11 mouse cellular contexts compared by ENCODE assay signal in the genomic region with DNA sequence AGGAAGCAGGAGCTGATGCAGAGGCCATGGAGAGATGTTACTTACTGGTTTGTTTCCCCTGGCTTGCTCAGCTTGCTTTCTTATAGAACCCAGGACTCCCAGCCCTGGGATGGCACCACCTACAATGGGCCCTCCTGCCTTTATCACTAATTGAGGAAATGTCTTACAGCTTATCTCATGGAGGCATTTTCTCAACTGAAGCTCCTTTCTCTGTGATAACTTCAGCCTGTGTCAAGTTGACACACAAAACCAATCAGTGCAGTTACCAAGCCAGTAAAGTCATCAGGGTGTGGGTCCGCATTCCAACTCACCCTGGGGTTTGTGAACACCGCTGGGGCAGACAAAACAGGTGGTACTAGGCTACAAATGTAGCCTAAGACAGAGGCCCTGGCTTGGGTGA. TPM values are rescaled to one million over a fixed set of nuclear protein-coding genes. Genes with fewer than 3 reads are reported as not detected.
A peak's percentile ranks its signal among the peaks of the same experiment; 100 is the strongest.
DNase-seq lines count a peak whose midpoint lies in the region; TF ChIP-seq lines count a peak whose summit lies in the region.
"Not testable (repeated sequence)": the region's sequence is repeated elsewhere in the genome, so short reads cannot be mapped to it uniquely, and the experiment has no call there.
"Had no signal": no experiment of that assay in that cellular context is flagged by ENCODE, and none has a peak within 500 bp of the region (broad histone marks: within the 10 kb centered on the region; RNA-seq: fewer than 3 reads in every experiment).

No protein-coding gene starts in this region.

- not testable (repeated sequence) for DNase-seq in MEL (ENCODE audit: low read depth, low spot score)

- not testable (repeated sequence) for H3K27ac ChIP-seq in MEL (ENCODE audit: control insufficient read depth, low read depth, low read length)
- H3K27ac ChIP-seq in small intestine, adult 2 months (ENCODE audit: insufficient read depth, low read depth, low read length): peak overlapping the region; percentile 44; the same call in 1 of the 2 replicates

- not testable (repeated sequence) for TF ChIP-seq CTCF in MEL (IDR thresholded peaks at IDR 0.05 in 2 of 3, conservative IDR thresholded peaks at IDR 0.05 in 1 of 3; ENCODE audit: control insufficient read depth in 1 of 3, insufficient read depth in 1 of 3, low read depth in 2 of 3, low read length in 3 of 3, poor library complexity in 1 of 3, severe bottlenecking in 1 of 3); small intestine, adult 2 months (IDR thresholded peaks at IDR 0.05; ENCODE audit: extremely low read depth, insufficient read length, insufficient replicate concordance, low read depth, low read length)

- H3K4me1 ChIP-seq in MEL (ENCODE audit: control insufficient read depth in 1 of 2, insufficient read depth in 2 of 2, low read length in 2 of 2): not testable (repeated sequence)
- H3K4me1 ChIP-seq in small intestine, adult 2 months (ENCODE audit: control insufficient read depth, insufficient read depth, insufficient read length, low read length): peaks cover 10% of the 10 kb centered on the region; the same call in 1 of the 2 replicates

- H3K9me3 ChIP-seq in MEL (replicated peaks; ENCODE audit: insufficient read depth, low read length): not testable (repeated sequence)

- H3K79me2 ChIP-seq in MEL (ENCODE audit: control insufficient read depth, insufficient read depth, low read length, poor library complexity): not testable (repeated sequence)

- peak in 1 of 2 experiments; percentile 59; a peak in 1 of 4 replicates for TF ChIP-seq EP300 in MEL (IDR thresholded peaks at IDR 0.05; ENCODE audit: low read depth in 1 of 2, low read length in 2 of 2)

- TF ChIP-seq POLR2A in MEL (IDR thresholded peaks at IDR 0.05; ENCODE audit: control insufficient read depth in 1 of 2, insufficient read depth in 1 of 2, low read depth in 1 of 2, low read length in 2 of 2, poor library complexity in 1 of 2); small intestine, adult 2 months (IDR thresholded peaks at IDR 0.05; ENCODE audit: low read depth, low read length): not testable (repeated sequence)

- WGBS in small intestine, adult 2 months: 75% methylated on average over 2 of the region's 2 CpGs

- not testable (repeated sequence) for H3K36me3 ChIP-seq in MEL (ENCODE audit: control insufficient read depth in 1 of 2, insufficient read depth in 2 of 2, low read length in 2 of 2); small intestine, adult 2 months (ENCODE audit: control insufficient read depth, insufficient read depth, low read length)

- H3K4me3 ChIP-seq in MEL (ENCODE audit: control insufficient read depth in 1 of 2, insufficient read depth in 1 of 2, low read depth in 2 of 2, low read length in 2 of 2); small intestine, adult 2 months (ENCODE audit: low read depth, low read length): not testable (repeated sequence)

- TF ChIP-seq RAD21 in MEL (IDR thresholded peaks at IDR 0.05; ENCODE audit: low read depth, low read length): not testable (repeated sequence)

- not testable (repeated sequence) for H3K27me3 ChIP-seq in MEL (ENCODE audit: control insufficient read depth in 1 of 2, insufficient read depth in 2 of 2, low read length in 2 of 2); small intestine, adult 2 months (ENCODE audit: control insufficient read depth, insufficient read depth, low read length)

- not testable (repeated sequence) for H3K9ac ChIP-seq in MEL (ENCODE audit: control insufficient read depth, low read depth, low read length, poor library complexity, severe bottlenecking)

TF ChIP-seq in MEL, 35 proteins besides CTCF, POLR2A, EP300 and RAD21:
- TF ChIP-seq GATA1 (IDR thresholded peaks at IDR 0.05; ENCODE audit: low read depth, low read length) (peak; percentile 50; the same call in 1 of the 2 replicates), RCOR1 (IDR thresholded peaks at IDR 0.05; ENCODE audit: low read depth, low read length) (peak; percentile 72), TCF12 (IDR thresholded peaks at IDR 0.05; ENCODE audit: low read depth, low read length) (0 out of 2 replicates have a peak, but pooled peaks have one; percentile 26)

RNA-seq across cellular contexts. Expression of a gene that starts 25.5 kb away (rescaled TPM):
- 15.7 and 18.8 TPM in 2 replicates for total RNA-seq in MEL (2012; rRNA removed)
- 10 to 100 TPM in 1 of 2 experiments, not detected in 1; 21.5 TPM for polyA plus RNA-seq in MEL (2012; ENCODE audit: insufficient read depth in 1 of 2, insufficient read length in 2 of 2, low read depth in 1 of 2, low replicate concordance in 2 of 2, missing spikeins in 1 of 2)
- polyA plus RNA-seq in small intestine, adult 2 months (2012; rRNA removed): 7.9 and 15.5 TPM in 2 replicates

RNA-seq across cellular contexts. Expression of a gene that starts 26.0 kb away (rescaled TPM):
- not detected in 2 replicates for total RNA-seq in MEL (2012; rRNA removed)
- under 1 TPM in 1 of 2 experiments, not detected in 1; 0.07 TPM for polyA plus RNA-seq in MEL (2012; ENCODE audit: insufficient read depth in 1 of 2, insufficient read length in 2 of 2, low read depth in 1 of 2, low replicate concordance in 2 of 2, missing spikeins in 1 of 2)
- polyA plus RNA-seq in small intestine, adult 2 months (2012; rRNA removed): not detected in 2 replicates
- total RNA-seq: adrenal gland, adult 8-10 months; adrenal gland, postnatal 14 days; adrenal gland, postnatal 25 days; CH12.LX; ES-E14 had no signal
- polyA plus RNA-seq: activated CD4-positive, CD25-positive, alpha-beta regulatory T cell, adult 4 months; adrenal gland, adult 2 months; CD4-positive, CD25-positive, alpha-beta regulatory T cell, adult 4 months; G1E had no signal

RNA-seq across cellular contexts. Expression of a gene that starts 50.6 kb away (rescaled TPM):
- 0.98 and 1.8 TPM in 2 replicates for total RNA-seq in MEL (2012; rRNA removed)
- 1 to 10 TPM in 1 of 2 experiments, not detected in 1; 1.1 TPM for polyA plus RNA-seq in MEL (2012; ENCODE audit: insufficient read depth in 1 of 2, insufficient read length in 2 of 2, low read depth in 1 of 2, low replicate concordance in 2 of 2, missing spikeins in 1 of 2)
- 0.14 TPM in 1 of 2 replicates, not detected in the other for polyA plus RNA-seq in small intestine, adult 2 months (2012; rRNA removed)

RNA-seq across cellular contexts. Expression of a gene that starts 52.8 kb away (rescaled TPM):
- 15.1 and 20.5 TPM in 2 replicates for total RNA-seq in MEL (2012; rRNA removed)
- 10 to 100 TPM in 1 of 2 experiments, not detected in 1; 23.4 TPM for polyA plus RNA-seq in MEL (2012; ENCODE audit: insufficient read depth in 1 of 2, insufficient read length in 2 of 2, low read depth in 1 of 2, low replicate concordance in 2 of 2, missing spikeins in 1 of 2)
- polyA plus RNA-seq in small intestine, adult 2 months (2012; rRNA removed): 3.9 and 9.2 TPM in 2 replicates
